Mouse (Mus musculus): Measurements from ENCODE around the gene Tbc1d17.
A peak's percentile ranks its signal among the peaks of the same experiment; 100 is the strongest.
"Not testable (repeated sequence)": the region's sequence is repeated elsewhere in the genome, so short reads cannot be mapped to it uniquely, and the experiment has no call there.

Tbc1d17 gene

GRCm38 (mm10) chr7:44848561-44849415, at the start of gene Tbc1d17, which contains the start of gene Akt1s1:
TSS of gene Tbc1d17 (minus strand) at chr7:44849079.
TSS of gene Akt1s1 (plus strand) at chr7:44848991.
- peak; percentile 100 for DNase-seq (ENCODE audit: low read depth, low spot score)

GRCm38 (mm10) chr7:44898607-44899006, 49.7 kb upstream of the Tbc1d17 start:
- DNase-seq (ENCODE audit: low read depth, low spot score), result peak; percentile 41

GRCm38 (mm10) chr7:44896499-44896898, 47.6 kb upstream of the Tbc1d17 start:
- DNase-seq (ENCODE audit: low read depth, low spot score), result no peak

GRCm38 (mm10) chr7:44895593-44896434, 46.9 kb upstream of the Tbc1d17 start, which contains the start of gene Fuz:
TSS of gene Fuz (plus strand) at chr7:44896079.
- DNase-seq (ENCODE audit: low read depth, low spot score), result peak; percentile 98

GRCm38 (mm10) chr7:44895206-44895592, 46.3 kb upstream of the Tbc1d17 start:
- DNase-seq (ENCODE audit: low read depth, low spot score), result no peak

- no peak for DNase-seq (ENCODE audit: low read depth, low spot score)
Observed at GRCm38 (mm10) chr7:44894175-44894574, 45.3 kb upstream of the Tbc1d17 start.

GRCm38 (mm10) chr7:44893197-44893596, 44.3 kb upstream of the Tbc1d17 start:
- no peak for DNase-seq (ENCODE audit: low read depth, low spot score)

GRCm38 (mm10) chr7:44892276-44892921, 43.5 kb upstream of the Tbc1d17 start, which contains the start of gene Med25:
TSS of gene Med25 (minus strand) at chr7:44892712.
- peak; percentile 93 for DNase-seq (ENCODE audit: low read depth, low spot score)

GRCm38 (mm10) chr7:44891611-44892010, 42.7 kb upstream of the Tbc1d17 start:
- DNase-seq (ENCODE audit: low read depth, low spot score), result no peak

- no peak for DNase-seq (ENCODE audit: low read depth, low spot score)
Observed at GRCm38 (mm10) chr7:44890737-44891136, 41.9 kb upstream of the Tbc1d17 start.

- no peak for DNase-seq (ENCODE audit: low read depth, low spot score)
Observed at GRCm38 (mm10) chr7:44890180-44890579, 41.3 kb upstream of the Tbc1d17 start.

GRCm38 (mm10) chr7:44888256-44889105, 39.6 kb upstream of the Tbc1d17 start:
- no peak for DNase-seq (ENCODE audit: low read depth, low spot score)

- DNase-seq (ENCODE audit: low read depth, low spot score), result no peak
Observed at GRCm38 (mm10) chr7:44886964-44887363, 38.1 kb upstream of the Tbc1d17 start.

GRCm38 (mm10) chr7:44884637-44885036, 35.8 kb upstream of the Tbc1d17 start:
- no peak for DNase-seq (ENCODE audit: low read depth, low spot score)

- no peak for DNase-seq (ENCODE audit: low read depth, low spot score)
Observed at GRCm38 (mm10) chr7:44883036-44883435, 34.2 kb upstream of the Tbc1d17 start.

- DNase-seq (ENCODE audit: low read depth, low spot score), result no peak
Observed at GRCm38 (mm10) chr7:44877833-44878232, 29.0 kb upstream of the Tbc1d17 start.

GRCm38 (mm10) chr7:44871774-44872173, 22.9 kb upstream of the Tbc1d17 start:
- not testable (repeated sequence) for DNase-seq (ENCODE audit: low read depth, low spot score)

GRCm38 (mm10) chr7:44871181-44871580, 22.3 kb upstream of the Tbc1d17 start:
- DNase-seq (ENCODE audit: low read depth, low spot score), result no peak

GRCm38 (mm10) chr7:44870614-44871013, 21.7 kb upstream of the Tbc1d17 start:
- no peak for DNase-seq (ENCODE audit: low read depth, low spot score)

- peak; percentile 86 for DNase-seq (ENCODE audit: low read depth, low spot score)
Observed at GRCm38 (mm10) chr7:44869697-44870528, 21.0 kb upstream of the Tbc1d17 start, which contains the start of gene Ptov1. TSS of gene Ptov1 (minus strand) at chr7:44869788.

All from CD4-positive helper T cell, adult 2 months (primary cell).